Comparison of ENCODE assay signal across 11 mouse cellular contexts in genomic region chr2:180359062-180359461, GRCm38 (mm10). TPM values are rescaled to one million over a fixed set of nuclear protein-coding genes. Genes with fewer than 3 reads are reported as not detected.
DNase-seq lines count a peak whose midpoint lies in the region; ATAC-seq and TF ChIP-seq lines count a peak whose summit lies in the region.
"Had no signal": no experiment of that assay in that cellular context is flagged by ENCODE, and none has a peak within 500 bp of the region (broad histone marks: within the 10 kb centered on the region; RNA-seq: fewer than 3 reads in every experiment).

No protein-coding gene starts in this region.

- no peak overlapping the region for H3K4me2 ChIP-seq in midbrain, postnatal 0 days (ENCODE audit: low read depth, low read length, poor library complexity, severe bottlenecking)
- H3K4me2 ChIP-seq: hindbrain, embryonic 15.5 days had no signal

- no peaks in the 10 kb centered on the region for H3K27me3 ChIP-seq in midbrain, postnatal 0 days (ENCODE audit: insufficient read depth, low read length)
- peaks cover 6% of the 10 kb centered on the region; the same call in 1 of the 2 replicates for H3K27me3 ChIP-seq in midbrain, embryonic 10.5 days (ENCODE audit: low read depth, poor library complexity, severe bottlenecking)
- no peaks in the 10 kb centered on the region for H3K27me3 ChIP-seq in heart, adult 2 months (ENCODE audit: control insufficient read depth, insufficient read depth, low read length)
- H3K27me3 ChIP-seq: hindbrain, embryonic 15.5 days had no signal

- no peak for TF ChIP-seq POLR2A in heart, adult 2 months (IDR thresholded peaks at IDR 0.05; ENCODE audit: insufficient read depth, low read depth, low read length)

- DNase-seq in frontal cortex, postnatal 25 days (ENCODE audit: low spot score in 2 of 2): no peak
- DNase-seq in midbrain, postnatal 0 days (ENCODE audit: low spot score): peak; percentile 73
- DNase-seq in midbrain, embryonic 10.5 days (ENCODE audit: low spot score): no peak
- peak in 1 of 2 experiments; percentile 51 for DNase-seq in heart, adult 2 months
- DNase-seq in right cerebral cortex, postnatal 14 days: peak; percentile 31
- DNase-seq in thymus, postnatal 25 days: no peak

- no peak overlapping the region for H3K9ac ChIP-seq in midbrain, postnatal 0 days (replicated peaks; ENCODE audit: low read length, poor library complexity, severe bottlenecking)
- H3K9ac ChIP-seq in heart, adult 2 months (ENCODE audit: low read depth, low read length): no peak overlapping the region
- H3K9ac ChIP-seq: hindbrain, embryonic 15.5 days had no signal

- peak; percentile 57; the same call in 1 of the 2 replicates for TF ChIP-seq EP300 in heart, adult 2 months (IDR thresholded peaks at IDR 0.05; ENCODE audit: insufficient read depth, low read depth, low read length)

- no peak overlapping the region for H3K27ac ChIP-seq in midbrain, postnatal 0 days (ENCODE audit: low read depth, low read length)
- H3K27ac ChIP-seq in midbrain, embryonic 10.5 days (replicated peaks): no peak overlapping the region
- H3K27ac ChIP-seq in heart, adult 2 months: no peak overlapping the region
- H3K27ac ChIP-seq: hindbrain, embryonic 15.5 days had no signal

- peak; percentile 55; the same call in 1 of the 2 replicates for ATAC-seq in frontal cortex, adult (ENCODE audit: low TSS enrichment)
- ATAC-seq in midbrain, postnatal 0 days (ENCODE audit: low FRiP score): 0 out of 2 replicates have a peak, but pooled peaks have one; percentile 63
- no peak for ATAC-seq in monocyte, adult 5-6 weeks (replicated peaks; ENCODE audit: insufficient number of reproducible peaks, low FRiP score, low TSS enrichment, poor library complexity, severe bottlenecking)

- TF ChIP-seq CTCF in midbrain, postnatal 0 days (IDR thresholded peaks at IDR 0.05): peak; percentile 75
- TF ChIP-seq CTCF in heart, adult 2 months (IDR thresholded peaks at IDR 0.05): peak; percentile 72

- no peak overlapping the region for H3K4me3 ChIP-seq in midbrain, postnatal 0 days (ENCODE audit: low read depth, low read length)
- H3K4me3 ChIP-seq in midbrain, embryonic 10.5 days: no peak overlapping the region
- no peak overlapping the region for H3K4me3 ChIP-seq in heart, adult 2 months
- H3K4me3 ChIP-seq: hindbrain, embryonic 15.5 days; myocyte had no signal

- H3K79me2 ChIP-seq in heart, adult 2 months (replicated peaks; ENCODE audit: control insufficient read depth, insufficient read depth, low read length): no peaks in the 10 kb centered on the region

- no peaks in the 10 kb centered on the region for H3K4me1 ChIP-seq in midbrain, postnatal 0 days (ENCODE audit: insufficient read depth, low read length)
- peaks cover 4% of the 10 kb centered on the region; the same call in 1 of the 2 replicates for H3K4me1 ChIP-seq in midbrain, embryonic 10.5 days
- no peaks in the 10 kb centered on the region for H3K4me1 ChIP-seq in heart, adult 2 months (ENCODE audit: control insufficient read depth, insufficient read depth, low read length)
- H3K4me1 ChIP-seq: hindbrain, embryonic 15.5 days had no signal

- intact Hi-C loops in heart, adult 2 months (cut with DNase I): no loop called here

- no peaks in the 10 kb centered on the region for H3K9me3 ChIP-seq in midbrain, postnatal 0 days (ENCODE audit: low read length)
- no peaks in the 10 kb centered on the region for H3K9me3 ChIP-seq in midbrain, embryonic 10.5 days (replicated peaks)
- H3K9me3 ChIP-seq: hindbrain, embryonic 15.5 days had no signal

- H3K36me3 ChIP-seq in midbrain, postnatal 0 days (ENCODE audit: insufficient read depth, low read length): no peaks in the 10 kb centered on the region
- no peaks in the 10 kb centered on the region for H3K36me3 ChIP-seq in midbrain, embryonic 10.5 days
- H3K36me3 ChIP-seq in heart, adult 2 months (ENCODE audit: control insufficient read depth, insufficient read depth, low read length): no peaks in the 10 kb centered on the region
- H3K36me3 ChIP-seq: hindbrain, embryonic 15.5 days had no signal

- WGBS in midbrain, postnatal 0 days: 8% methylated on average over 4 of the region's 4 CpGs
- WGBS in midbrain, embryonic 10.5 days: 10% methylated on average over 4 of the region's 4 CpGs
- 8% methylated on average over 4 of the region's 4 CpGs for WGBS in heart, adult 2 months

RNA-seq across cellular contexts. Expression of gene Gata5, which starts 24.6 kb away (rescaled TPM):
- total RNA-seq in midbrain, postnatal 0 days (2014; rRNA removed): not detected in 2 replicates
- not detected in 2 replicates for polyA plus RNA-seq in midbrain, postnatal 0 days (2015; fragmentation: Nextera tagmentation; extraction: Ambion mirVana)
- 0.04 and 0.10 TPM in 2 replicates for polyA plus RNA-seq in midbrain, embryonic 10.5 days (2016; fragmentation: Nextera tagmentation; extraction: Ambion mirVana)
- under 1 TPM; 0.63 to 0.89 TPM for total RNA-seq in heart, adult 2 months (2021)
- 1.1 TPM in 2 replicates for polyA plus RNA-seq in heart, adult 2 months (2012; rRNA removed)
- not detected in 3 replicates for total RNA-seq in monocyte, adult 5-6 weeks (2017)
- total RNA-seq: MEL had no signal
- polyA plus RNA-seq: hindbrain, embryonic 15.5 days; myocyte had no signal

Comparison
In these comparisons a context has a peak if more than half of its experiments do, and no peak if none do; other contexts are left out.
1. DNase-seq: peak in midbrain, postnatal 0 days (single experiment) and right cerebral cortex, postnatal 14 days (single experiment); none in frontal cortex, postnatal 25 days (0 of 2), midbrain, embryonic 10.5 days (single experiment) and thymus, postnatal 25 days (single experiment).